Mouse (Mus musculus) heart, postnatal 14 days (tissue): ENCODE results near the gene Dusp15. TPM values are rescaled to one million over a fixed set of nuclear protein-coding genes. Genes with fewer than 3 reads are reported as not detected.
A peak's percentile ranks its signal among the peaks of the same experiment; 100 is the strongest.

Experiments
- DNase-seq, 2 experiments: peaks; one replicate each; pipeline ENCODE4 v3.0.0; 2021 to 2022
- intact Hi-C: fragments of 180-260 bp; cut with DNase I; formaldehyde crosslinking; loops from one replicate; pipeline ENCODE4 v1.15.1; 2025
- long read RNA-seq, 2 experiments: library from polyadenylated mRNA; stranded (forward); transcript quantifications; one replicate each; pipeline ENCODE4 v2.0.0; 2021
- total RNA-seq, 2 experiments: library from RNA; stranded (reverse); gene quantifications; 2 replicates each; pipeline ENCODE4 v1.2.3; 2021

Dusp15 gene
- under 1 TPM in 1 of 2 experiments, not detected in 1; 0.22 TPM for total RNA-seq
- long read RNA-seq, experiment 1, result 0 reads
- long read RNA-seq, experiment 2, result 0 reads

DNA sequence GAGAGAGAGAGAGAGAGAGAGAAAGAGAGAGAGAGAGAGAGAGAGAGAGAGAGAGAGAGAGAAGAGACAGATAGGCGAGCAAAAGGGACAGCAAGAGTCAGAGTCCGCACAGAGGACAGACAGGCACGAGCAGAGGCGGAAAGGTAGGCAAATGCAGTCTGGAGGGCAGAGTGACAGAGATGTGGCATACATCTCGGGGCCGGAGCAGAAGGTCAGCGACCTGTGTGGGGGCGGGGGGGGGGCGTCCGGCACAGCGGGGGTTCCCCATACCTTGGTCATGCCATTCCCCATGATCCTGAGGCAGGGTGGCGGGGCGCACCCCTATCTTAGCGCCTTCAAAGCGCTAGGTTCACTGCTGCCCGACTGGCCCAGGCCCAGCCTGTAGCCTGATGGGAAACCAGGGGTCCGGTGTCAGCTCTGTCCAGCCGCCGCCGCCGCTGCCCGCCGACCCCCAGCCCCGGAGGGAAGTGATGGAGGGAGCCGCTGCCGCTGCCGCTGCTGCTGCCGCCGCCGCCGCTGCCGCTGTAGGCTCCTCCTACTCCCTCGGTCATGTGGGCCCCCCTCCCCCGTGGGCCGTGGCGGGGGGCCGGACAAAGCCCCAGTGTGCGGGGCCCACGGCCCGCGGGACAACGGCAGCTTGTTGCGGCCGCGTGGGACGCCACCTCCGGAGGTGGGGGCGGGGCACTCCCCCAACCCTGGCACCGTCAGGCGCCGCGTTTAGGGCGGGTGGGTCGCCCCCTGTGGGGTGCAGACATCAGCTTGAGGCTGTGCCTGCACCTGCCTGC lies at the start of gene Dusp15:
TSS of gene Dusp15 (minus strand) at position 634 of the 785 bp plus-strand sequence.
- DNase-seq, result peak; percentile 25 to 33
- intact Hi-C loops, result no loop called here

DNA sequence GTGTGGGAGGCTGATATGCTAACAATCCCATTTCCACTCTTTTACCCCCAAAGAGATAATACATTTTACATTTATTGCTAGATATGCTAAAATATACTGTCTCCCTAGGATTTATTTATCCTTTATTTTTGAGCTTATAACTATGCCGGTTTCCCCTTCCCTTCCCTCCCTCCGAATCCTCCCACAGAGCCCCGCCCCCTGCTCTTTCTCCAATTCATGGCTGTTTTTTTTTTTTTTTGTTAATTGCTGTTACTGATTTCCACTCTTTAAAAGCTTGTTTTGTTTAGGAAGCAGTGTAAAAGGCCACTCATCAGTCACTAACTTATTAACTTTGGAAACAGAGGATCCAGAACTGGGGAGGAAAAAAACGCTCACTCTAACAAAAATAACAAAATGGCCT lies 45.5 kb upstream of the Dusp15 start:
- DNase-seq, result no peak
- intact Hi-C loops, result no loop called here

DNA sequence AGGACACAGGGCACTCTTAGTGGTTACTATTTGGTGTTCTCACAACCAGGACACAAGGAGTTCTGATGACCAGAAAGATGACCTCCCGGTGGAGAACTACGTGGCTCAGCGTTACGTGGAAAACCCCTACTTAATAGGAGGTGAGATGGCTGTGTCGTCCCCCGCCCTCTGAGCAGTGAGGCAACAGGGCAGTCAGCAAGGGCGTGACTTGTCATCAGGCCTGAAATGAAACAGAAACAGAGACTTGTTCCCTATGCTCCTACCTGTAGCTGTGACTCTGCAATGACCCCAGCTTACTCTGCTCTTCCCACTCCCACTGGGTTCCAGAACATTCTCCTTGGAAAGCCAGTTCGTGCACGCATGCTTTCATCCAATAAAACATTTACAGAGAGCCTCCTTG lies 40.0 kb upstream of the Dusp15 start:
- no peak for DNase-seq
- intact Hi-C loops, result no loop called here

DNA sequence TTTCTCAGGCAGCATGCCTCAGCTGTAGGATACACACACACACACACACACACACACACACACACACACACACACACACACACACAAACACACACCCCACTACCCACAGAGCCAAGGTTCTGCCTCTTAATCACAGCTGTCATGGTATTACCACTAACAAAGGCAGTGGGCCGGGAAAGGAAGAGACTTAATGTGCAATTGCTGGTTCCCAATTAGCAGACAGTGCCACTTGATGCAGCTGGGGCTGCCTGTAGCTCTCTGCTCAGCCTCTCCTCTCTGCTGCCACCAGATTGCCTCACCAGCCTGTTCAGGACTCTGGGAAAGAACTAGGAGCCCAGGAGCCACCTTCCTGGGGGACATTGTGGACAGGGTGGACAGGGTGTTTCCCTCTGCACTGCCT lies 34.1 kb upstream of the Dusp15 start:
- no peak for DNase-seq
- intact Hi-C loops, result no loop called here

- no peak for DNase-seq
- intact Hi-C loops, result no loop called here
Observed at GRCm38 (mm10) chr2:152976991-152977390, 25.5 kb upstream of the Dusp15 start.

- DNase-seq, result no peak
- intact Hi-C loops, result no loop called here
Observed at GRCm38 (mm10) chr2:152965555-152965954, 14.1 kb upstream of the Dusp15 start.

DNA sequence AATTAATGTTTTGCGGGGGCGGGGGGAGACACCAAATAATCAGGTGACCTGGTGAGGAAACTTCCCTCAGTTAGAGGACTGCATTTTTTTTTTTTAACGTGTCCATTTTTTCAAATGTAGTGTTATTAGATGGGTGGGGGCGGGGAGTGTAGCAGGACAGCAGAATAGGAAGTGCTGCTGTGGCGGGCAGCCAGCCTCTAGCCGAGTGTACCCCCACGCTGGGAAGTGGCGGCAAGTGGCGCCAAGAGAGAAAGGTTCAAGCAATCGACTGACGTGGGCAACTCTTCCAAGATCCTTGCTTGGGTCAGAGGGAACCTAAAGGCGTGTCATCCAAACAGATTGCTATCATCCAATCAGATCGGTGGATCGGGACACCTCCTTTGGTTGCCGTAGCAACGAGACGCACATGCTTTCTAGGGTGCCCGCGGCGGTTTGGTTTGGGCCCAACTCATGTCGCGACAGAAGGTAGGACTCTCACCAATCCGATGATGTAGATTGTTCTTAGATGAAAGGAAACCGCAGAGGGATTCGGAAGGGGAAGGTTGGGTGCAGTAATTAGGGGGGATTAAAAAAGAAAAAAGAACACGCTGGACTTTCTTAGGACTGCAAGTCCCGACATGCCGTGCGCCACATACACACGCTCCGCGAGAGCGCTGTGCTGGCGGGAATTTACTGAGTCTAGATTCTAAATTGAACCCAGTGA lies 10.7 kb upstream of the Dusp15 start, which contains the start of gene Ttll9:
TSS of gene Ttll9 (plus strand) at position 395 of the 703 bp plus-strand sequence.
- peak; percentile 50 to 60 for DNase-seq
- intact Hi-C loops, result no loop called here

- DNase-seq, result no peak
- intact Hi-C loops, result no loop called here
Observed at GRCm38 (mm10) chr2:152958116-152958515, 6.6 kb upstream of the Dusp15 start.

- intact Hi-C loops, result no loop called here
- no peak for DNase-seq
Observed at GRCm38 (mm10) chr2:152951850-152952720, 587 bp upstream of the Dusp15 start.

DNA sequence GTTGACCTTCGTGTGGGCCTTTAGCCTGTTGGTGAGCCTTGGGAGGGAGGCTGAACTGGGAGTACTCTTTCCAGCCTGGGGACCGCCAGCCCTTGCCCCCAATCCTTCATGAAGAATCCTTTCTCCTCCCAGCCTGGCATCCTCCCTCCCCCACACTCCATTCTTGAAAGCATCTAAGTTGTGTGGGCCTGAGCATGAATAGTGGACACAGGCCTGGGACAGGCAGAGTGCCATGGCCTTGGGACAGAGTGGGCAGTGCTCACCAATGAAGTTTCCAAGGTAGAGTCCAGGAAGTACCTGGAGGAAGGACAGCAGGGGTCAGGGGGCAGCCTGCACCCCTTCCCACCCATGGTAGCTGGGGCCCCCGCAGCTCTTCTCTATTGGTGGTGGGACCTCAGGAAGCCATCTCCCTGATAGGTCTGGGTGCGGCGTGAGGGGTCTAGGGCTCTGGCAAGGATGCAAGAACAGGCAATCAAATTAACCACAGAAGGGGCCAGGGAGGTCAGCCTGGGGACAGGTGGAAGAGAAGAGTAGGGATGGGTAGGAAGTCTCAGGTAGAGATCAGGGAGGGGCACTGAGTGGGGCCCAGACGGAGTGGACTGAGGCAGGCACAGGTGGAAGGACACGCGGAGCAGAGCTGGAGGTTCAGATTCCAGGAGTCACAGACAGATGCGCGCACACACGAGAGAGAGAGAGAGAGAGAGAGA lies 987 bp downstream of the Dusp15 start:
- no peak for DNase-seq
- intact Hi-C loops, result no loop called here

GRCm38 (mm10) chr2:152948438-152949020 lies 3.0 kb downstream of the Dusp15 start:
- DNase-seq, result no peak
- intact Hi-C loops, result no loop called here

GRCm38 (mm10) chr2:152947098-152947497 lies 4.4 kb downstream of the Dusp15 start:
- DNase-seq, result no peak
- intact Hi-C loops, result no loop called here

- DNase-seq, result no peak
- intact Hi-C loops, result no loop called here
Observed at GRCm38 (mm10) chr2:152944013-152944412, 7.5 kb downstream of the Dusp15 start.

GRCm38 (mm10) chr2:152943568-152943967 lies 7.9 kb downstream of the Dusp15 start:
- intact Hi-C loops, result no loop called here
- no peak for DNase-seq

GRCm38 (mm10) chr2:152942898-152943515 lies 8.5 kb downstream of the Dusp15 start:
- no peak for DNase-seq
- intact Hi-C loops, result no loop called here

- no peak for DNase-seq
- intact Hi-C loops, result no loop called here
Observed at GRCm38 (mm10) chr2:152941776-152942175, 9.7 kb downstream of the Dusp15 start.

GRCm38 (mm10) chr2:152941106-152941505 lies 10.4 kb downstream of the Dusp15 start:
- DNase-seq, result no peak
- intact Hi-C loops, result no loop called here

DNA sequence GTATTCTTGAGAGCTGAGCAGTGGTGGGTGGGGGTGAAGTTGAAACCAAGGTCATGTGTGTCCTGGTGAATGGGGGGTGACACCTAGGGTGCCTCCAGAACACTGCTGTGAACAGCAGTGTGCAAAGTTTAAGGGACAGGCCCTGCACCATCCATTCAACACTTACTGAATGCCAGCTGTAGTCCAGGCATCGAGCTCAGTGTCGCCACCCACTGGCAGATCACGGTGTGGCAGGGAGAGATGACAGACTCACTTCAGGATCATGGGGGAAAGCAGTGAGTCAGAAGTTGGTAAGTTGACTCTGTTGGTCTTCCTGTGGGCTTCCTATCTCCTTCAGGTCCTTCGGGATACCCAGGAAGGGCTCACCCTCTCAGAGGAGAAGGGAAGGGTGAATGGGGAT lies 11.7 kb downstream of the Dusp15 start:
- intact Hi-C loops, result no loop called here
- peak in 1 of 2 experiments; percentile 69 for DNase-seq

GRCm38 (mm10) chr2:152933614-152934013 lies 17.9 kb downstream of the Dusp15 start:
- intact Hi-C loops, result loop anchor here (1.0 kb wide), 1 partner anchor 19 kb away; no protein-coding TSS in a partner anchor
- DNase-seq, result peak; percentile 80 to 84
